In the genomic region with DNA sequence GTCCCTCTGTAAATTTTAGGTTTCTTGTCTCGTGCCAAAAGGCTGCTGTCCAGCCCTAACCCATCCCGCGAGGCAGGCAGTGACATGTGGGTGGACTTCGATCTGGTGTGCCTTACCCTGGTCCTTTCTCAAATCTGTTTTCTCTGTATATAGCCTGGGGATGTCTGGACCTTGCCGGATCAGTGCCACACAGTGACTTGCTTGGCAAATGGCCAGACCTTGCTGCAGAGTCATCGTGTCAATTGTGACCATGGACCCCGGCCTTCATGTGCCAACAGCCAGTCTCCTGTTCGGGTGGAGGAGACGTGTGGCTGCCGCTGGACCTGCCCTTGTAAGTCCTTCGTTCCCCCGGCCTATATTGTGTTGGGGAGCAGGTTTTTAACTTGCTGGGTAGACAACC, we compare ENCODE assay signal across 23 mouse cellular contexts. TPM values are rescaled to one million over a fixed set of nuclear protein-coding genes. Genes with fewer than 3 reads are reported as not detected.
DNase-seq lines count a peak whose midpoint lies in the region; ATAC-seq and TF ChIP-seq lines count a peak whose summit lies in the region.
"Had no signal": no experiment of that assay in that cellular context is flagged by ENCODE, and none has a peak within 500 bp of the region (broad histone marks: within the 10 kb centered on the region; RNA-seq: fewer than 3 reads in every experiment).

No protein-coding gene starts in this region.

- H3K27me3 ChIP-seq in cerebellum, adult 2 months (ENCODE audit: control insufficient read depth, insufficient read depth, low read length): no peaks in the 10 kb centered on the region
- H3K27me3 ChIP-seq: forebrain, embryonic 15.5 days; hindbrain, embryonic 12.5 days had no signal

- no peak for ATAC-seq in megakaryocyte, adult 5-6 weeks (ENCODE audit: poor library complexity, severe bottlenecking)
- ATAC-seq in megakaryocyte progenitor cell, adult 5-6 weeks (replicated peaks; ENCODE audit: poor library complexity): no peak
- ATAC-seq: activated CD4-positive, CD25-positive, alpha-beta regulatory T cell, adult 4 months; forebrain, embryonic 15.5 days; intestine, embryonic 16.5 days; Patski had no signal

- H3K4me3 ChIP-seq in cerebellum, adult 2 months (replicated peaks; ENCODE audit: insufficient read depth, low read depth, low read length): no peak overlapping the region
- H3K4me3 ChIP-seq: embryonic facial prominence, embryonic 10.5 days; forebrain, embryonic 10.5 days; forebrain, embryonic 15.5 days; heart, embryonic 10.5 days; hindbrain, embryonic 12.5 days had no signal

- TF ChIP-seq POLR2A in cerebellum, adult 2 months (IDR thresholded peaks at IDR 0.05; ENCODE audit: borderline replicate concordance, insufficient read depth, low read length): no peak

- 52% methylated on average over 12 of the region's 12 CpGs for WGBS in cerebellum, adult 2 months

- intact Hi-C loops in left cerebral cortex, postnatal 4 days (cut with DNase I): no loop called here
- intact Hi-C loops in left cerebral cortex, postnatal 36 days (cut with DNase I): no loop called here

- H3K4me1 ChIP-seq in cerebellum, adult 2 months (ENCODE audit: control insufficient read depth, insufficient read depth, low read length): no peaks in the 10 kb centered on the region
- H3K4me1 ChIP-seq: embryonic facial prominence, embryonic 10.5 days; forebrain, embryonic 10.5 days; forebrain, embryonic 15.5 days; heart, embryonic 10.5 days; hindbrain, embryonic 12.5 days had no signal

- peak; percentile 45 to 62 for DNase-seq in cerebellum, postnatal 10 days
- DNase-seq in cerebellum, adult 2 months: no peak
- peak; percentile 25 for DNase-seq in left cerebral cortex, postnatal 4 days
- no peak for DNase-seq in left cerebral cortex, postnatal 36 days (ENCODE audit: low spot score in 2 of 2)
- DNase-seq in adrenal gland, adult 2 months: peak; percentile 87
- DNase-seq in adrenal gland, postnatal 25 days: peak; percentile 73
- DNase-seq: cerebellum, adult 11-12 months; cerebellum, adult 9-11 months; gastrocnemius, postnatal 36 days; heart, adult 18-20 months; heart, postnatal 10 days; heart, postnatal 4 days had no signal

- no peak overlapping the region for H3K27ac ChIP-seq in cerebellum, adult 2 months (ENCODE audit: insufficient read depth, low read length)
- H3K27ac ChIP-seq: embryonic facial prominence, embryonic 10.5 days; forebrain, embryonic 10.5 days; forebrain, embryonic 15.5 days; heart, embryonic 10.5 days; hindbrain, embryonic 12.5 days had no signal

- no peak for TF ChIP-seq CTCF in cerebellum, adult 2 months (IDR thresholded peaks at IDR 0.05; ENCODE audit: borderline replicate concordance, insufficient read depth, low read depth, low read length)

RNA-seq across cellular contexts. Expression of a gene that starts 41.3 kb away (rescaled TPM):
- 0.07 and 0.57 TPM in 2 replicates for polyA plus RNA-seq in cerebellum, adult 2 months (2012; rRNA removed)
- total RNA-seq in left cerebral cortex, postnatal 4 days (2021): under 1 TPM; 0.83 to 0.86 TPM
- 1 to 10 TPM; 2.3 to 5.2 TPM for total RNA-seq in left cerebral cortex, postnatal 36 days (2021)
- total RNA-seq in adrenal gland, adult 2 months (2021): under 1 TPM; 0.09 to 0.10 TPM
- polyA plus RNA-seq in adrenal gland, adult 2 months (2012; rRNA removed): 0.03 TPM in 1 of 2 replicates, not detected in the other
- total RNA-seq in adrenal gland, postnatal 25 days (2021): not detected in 2 replicates
- not detected in 2 replicates for total RNA-seq in megakaryocyte, adult 5-6 weeks (2015)
- total RNA-seq in megakaryocyte, adult 5-6 weeks (2017): not detected in 2 replicates
- total RNA-seq in megakaryocyte progenitor cell, adult 5-6 weeks (2015): not detected in 2 replicates
- total RNA-seq in megakaryocyte progenitor cell, adult 5-6 weeks (2017): not detected in 2 replicates
- total RNA-seq: gastrocnemius, postnatal 36 days; heart, adult 18-20 months; heart, postnatal 10 days had no signal
- polyA plus RNA-seq: activated CD4-positive, CD25-positive, alpha-beta regulatory T cell, adult 4 months; C2C12 had no signal

Comparison
In these comparisons a context has a peak if more than half of its experiments do, and no peak if none do; other contexts are left out.
1. DNase-seq: peak in cerebellum, postnatal 10 days (2 of 2), left cerebral cortex, postnatal 4 days (single experiment), adrenal gland, adult 2 months (single experiment) and adrenal gland, postnatal 25 days (single experiment); none in cerebellum, adult 2 months (0 of 2) and left cerebral cortex, postnatal 36 days (0 of 2).